Mouse (Mus musculus) telencephalon, adult 2 months (tissue): ENCODE data around the gene Arl13a.
"Not testable (repeated sequence)": the region's sequence is repeated elsewhere in the genome, so short reads cannot be mapped to it uniquely, and the experiment has no call there.

Source experiments
- DNase-seq: peaks from one replicate; pipeline ENCODE4 v3.0.0-alpha.2; 2011; ENCODE audit warnings: low read depth, low spot score

The Arl13a gene

DNA sequence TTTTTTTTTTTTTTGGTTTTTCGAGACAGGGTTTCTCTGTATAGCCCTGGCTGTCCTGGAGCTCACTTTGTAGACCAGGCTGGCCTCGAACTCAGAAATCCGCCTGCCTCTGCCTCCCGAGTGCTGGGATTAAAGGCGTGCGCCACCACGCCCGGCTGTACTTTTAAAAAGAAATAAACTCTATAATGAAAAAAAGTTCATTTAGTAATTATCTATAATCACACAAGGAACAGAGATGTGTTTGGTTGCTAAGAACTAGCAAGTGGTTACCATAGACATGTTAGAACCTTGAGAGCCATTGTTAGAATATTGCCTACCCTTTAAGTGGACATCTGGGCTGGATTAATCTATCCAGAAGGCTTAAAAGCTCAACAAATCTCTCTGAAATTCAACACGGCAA is at the start of gene Arl13a:
Arl13a (plus strand) TSS at position 301 of the 400 bp plus-strand sequence.
- DNase-seq, result not testable (repeated sequence)

DNA sequence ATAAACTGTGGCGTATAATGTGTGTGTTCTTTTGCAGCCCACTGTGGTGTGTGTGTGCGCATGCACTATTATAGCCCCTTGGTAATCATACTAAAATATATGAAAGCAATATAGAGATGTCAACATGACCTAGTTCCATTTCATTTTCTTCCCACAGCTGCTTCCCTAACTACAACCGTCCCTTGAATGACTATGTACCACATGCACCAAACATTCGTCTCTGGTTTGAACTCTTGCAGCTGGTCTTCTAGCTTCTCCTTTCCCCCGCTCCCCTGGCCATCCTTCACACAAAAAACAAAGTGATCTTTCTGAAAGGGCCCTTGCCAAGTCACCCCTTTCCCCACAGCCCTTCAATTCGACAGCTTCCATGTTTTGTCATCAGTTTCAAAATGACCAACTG is 47.3 kb upstream of the Arl13a start:
- DNase-seq, result no peak

DNA sequence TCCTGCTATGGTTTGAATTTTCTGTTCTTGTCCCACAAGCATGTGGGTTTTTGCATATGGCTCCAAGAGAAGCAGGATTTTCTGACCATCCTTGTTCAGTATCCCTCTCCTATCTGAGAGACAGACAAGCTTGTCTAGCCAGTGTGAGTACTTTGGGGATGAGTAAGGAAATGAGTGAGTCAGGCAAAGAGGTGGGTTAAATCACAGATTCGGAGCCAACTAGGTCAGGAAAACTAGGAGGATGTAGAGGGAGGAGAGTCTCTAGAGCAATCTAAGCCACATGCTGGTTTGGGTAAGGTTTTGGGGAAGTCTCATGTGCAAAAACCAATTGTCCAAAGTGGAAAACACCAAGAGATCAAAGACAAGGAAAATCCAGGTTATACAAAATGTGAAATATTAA is 45.8 kb upstream of the Arl13a start:
- no peak for DNase-seq

DNA sequence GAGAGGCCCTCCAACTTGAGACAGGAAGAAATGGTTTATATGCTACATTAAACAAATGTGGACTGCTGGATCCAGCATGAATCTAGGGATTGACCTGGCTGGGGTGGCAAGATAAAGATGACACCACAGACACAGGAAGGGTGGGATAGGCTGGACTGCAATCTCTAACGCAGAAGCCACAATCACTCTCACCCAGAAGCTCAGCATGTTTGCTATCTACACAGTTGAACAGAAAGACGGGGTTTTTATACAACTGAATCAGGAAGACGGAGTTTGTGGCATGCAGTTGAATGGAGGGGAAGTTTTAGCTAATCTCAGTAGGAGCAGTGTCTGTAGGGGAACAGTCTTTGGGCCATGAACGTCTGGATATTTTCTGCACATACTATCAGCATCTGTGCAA is 45.3 kb upstream of the Arl13a start:
- DNase-seq, result no peak

DNA sequence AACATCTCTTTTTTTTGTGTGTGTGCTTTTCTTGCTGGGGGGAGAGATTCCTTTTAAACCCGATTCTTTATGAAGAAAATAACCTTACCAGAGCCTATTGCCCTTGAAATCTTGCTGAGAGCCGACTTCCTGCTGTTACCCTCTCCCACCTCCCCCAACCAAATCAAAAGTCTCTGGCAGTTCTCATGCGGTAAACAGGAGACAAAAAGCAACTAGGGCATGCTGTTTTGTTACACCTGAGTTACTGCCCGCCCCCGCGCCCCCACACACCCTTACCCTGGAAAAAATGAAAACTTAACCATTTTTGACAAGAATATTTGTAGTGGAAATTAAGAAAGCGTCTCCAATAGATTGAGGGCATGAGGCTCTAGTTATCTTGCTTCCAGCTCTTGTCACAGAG is 29.1 kb upstream of the Arl13a start:
- no peak for DNase-seq

DNA sequence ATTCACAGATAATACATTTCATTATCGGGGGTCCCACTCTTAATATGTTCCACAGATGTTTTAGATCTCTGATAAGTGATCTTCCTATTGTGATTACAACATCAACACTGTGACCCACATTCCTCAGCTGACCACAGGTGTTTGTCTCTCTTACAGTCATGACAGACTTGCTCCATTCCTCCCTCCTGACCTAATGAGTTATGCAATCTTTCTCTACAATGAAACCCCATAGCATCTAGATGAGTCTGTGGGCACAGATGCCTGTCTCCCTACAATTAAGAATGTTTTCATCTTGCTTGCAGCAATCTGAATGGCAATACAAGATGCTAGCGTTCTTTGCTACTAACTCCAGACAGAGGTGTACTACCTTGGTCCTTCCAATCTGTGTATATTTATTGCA is 26.9 kb upstream of the Arl13a start:
- DNase-seq, result no peak

DNA sequence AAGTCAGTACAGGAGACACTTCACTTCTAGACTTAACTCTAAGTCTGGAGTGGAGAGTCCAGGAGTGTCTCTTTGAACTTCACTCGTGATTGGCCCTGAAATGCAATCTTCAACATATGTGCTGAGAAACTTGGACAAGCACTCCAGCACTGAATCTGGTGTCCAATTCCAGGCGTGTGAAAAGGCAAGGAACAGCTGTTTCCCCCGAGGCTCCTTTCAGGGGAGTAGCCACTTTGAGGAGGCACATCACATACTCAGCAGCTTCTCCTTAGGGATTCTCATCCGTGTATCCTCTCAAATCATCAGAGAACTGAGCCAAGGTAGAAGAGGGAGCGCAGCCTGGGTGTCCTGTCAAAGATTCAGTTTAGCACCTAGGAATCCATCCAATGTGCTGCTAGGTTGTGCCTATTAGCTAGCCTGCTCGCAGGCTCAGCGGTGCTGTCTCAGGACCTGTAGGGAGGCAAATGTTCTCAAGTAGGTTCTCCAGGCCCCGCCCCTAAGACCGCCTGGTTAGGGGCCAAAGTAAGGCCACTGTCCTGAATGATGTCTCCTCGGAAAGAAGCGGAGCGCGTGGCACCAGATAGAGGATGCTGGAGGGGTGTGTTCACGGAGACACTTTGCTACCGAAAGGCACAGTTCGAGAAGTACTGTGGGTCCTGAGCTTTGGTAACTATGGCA is 25.1 kb upstream of the Arl13a start, which contains the start of gene Xkrx:
Xkrx (minus strand) TSS at position 34 of the 678 bp plus-strand sequence.
- DNase-seq, result no peak

DNA sequence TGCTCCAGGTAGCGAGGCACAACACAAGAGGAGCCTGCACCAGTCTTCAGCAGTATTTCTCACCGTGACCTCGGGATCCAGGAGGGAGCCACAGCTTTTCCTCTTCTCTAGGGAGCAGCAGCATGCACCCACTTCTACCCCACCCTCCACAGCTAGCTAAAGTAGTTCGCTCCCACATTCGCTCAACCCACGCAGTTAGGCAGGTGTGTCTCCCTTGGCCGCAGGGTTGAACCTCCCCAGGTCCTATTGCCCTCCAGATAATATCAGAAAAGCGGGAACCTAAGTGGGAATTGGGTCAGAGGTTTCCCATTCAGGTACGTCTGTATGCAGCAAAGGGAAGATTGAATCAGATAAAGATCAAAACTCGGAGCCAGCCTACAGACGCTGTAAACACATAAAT is 24.5 kb upstream of the Arl13a start:
- no peak for DNase-seq

DNA sequence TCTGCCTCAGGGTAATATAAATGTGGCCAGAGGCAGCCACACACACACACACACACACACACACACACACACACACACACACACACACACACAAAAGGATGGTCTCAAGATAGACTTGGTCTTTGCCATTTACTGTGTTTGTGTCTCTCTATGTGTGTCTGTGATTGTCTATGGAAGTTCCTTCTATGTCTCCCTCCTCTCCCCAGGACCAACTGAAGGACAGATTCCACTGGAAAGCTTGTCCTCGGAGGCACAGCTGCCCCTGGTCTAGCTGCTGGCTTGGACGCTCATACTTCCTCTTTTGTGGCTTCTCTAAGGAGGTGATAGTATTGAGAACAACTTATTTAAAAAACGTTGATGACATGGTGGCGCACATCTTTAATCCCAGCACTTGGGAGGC is 23.8 kb upstream of the Arl13a start:
- no peak for DNase-seq

DNA sequence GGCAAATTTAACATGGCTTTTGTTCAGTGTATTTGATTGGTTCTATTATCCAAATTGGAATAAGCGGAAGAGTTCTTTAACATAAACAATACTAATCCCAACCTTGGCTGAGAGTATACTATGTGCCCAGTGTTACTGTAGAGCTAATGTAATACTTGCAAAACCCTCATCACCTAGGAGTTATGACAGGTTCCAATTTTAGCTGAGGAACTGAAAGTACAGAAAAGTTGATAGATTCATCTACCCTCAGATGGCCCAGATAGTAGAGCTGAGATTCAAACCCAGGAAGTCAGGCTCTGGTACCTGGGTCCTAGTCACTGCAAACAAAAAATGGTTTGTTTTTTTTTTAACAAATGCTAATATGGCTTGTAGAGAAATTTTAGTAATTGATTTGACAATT is 16.7 kb upstream of the Arl13a start:
- no peak for DNase-seq

DNA sequence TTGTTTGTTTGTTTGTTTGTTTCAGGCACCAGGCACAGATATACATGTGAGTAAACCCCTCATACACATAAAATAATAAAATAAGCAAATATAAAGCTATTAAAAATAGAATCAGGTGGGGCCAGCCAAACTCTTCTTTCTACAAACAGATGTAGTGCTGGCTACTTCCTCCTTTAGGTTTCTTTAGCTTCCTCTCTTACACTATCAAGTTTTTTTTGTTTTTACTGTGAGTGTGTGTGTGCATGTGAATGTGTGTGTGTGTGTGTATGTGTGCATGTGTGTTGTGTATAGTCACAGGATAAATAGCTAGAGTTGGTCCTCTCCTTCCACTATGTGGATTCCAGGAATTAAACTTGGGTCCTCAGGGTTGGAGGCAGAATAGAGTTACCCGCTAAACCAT is 12.6 kb upstream of the Arl13a start:
- no peak for DNase-seq

DNA sequence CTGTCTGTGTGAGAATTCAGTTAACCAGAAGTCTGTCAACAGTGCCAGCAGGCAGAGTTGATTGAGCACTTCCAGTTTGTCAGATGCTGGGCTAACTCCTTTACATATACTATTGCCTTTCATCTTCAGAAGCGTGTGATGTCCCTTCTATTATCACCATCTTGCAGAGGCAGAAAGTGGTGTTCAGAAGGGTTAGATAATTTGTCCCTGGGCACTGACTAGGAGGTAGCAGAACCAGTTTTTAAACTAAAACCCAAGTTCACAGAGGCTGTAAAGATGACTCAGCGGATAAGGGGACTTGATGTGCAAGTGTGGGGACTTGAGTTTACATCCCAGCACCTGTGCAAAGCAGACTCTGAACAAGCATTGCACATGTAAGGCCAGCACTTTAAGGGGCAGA is 21.2 kb downstream of the Arl13a start:
- DNase-seq, result no peak

DNA sequence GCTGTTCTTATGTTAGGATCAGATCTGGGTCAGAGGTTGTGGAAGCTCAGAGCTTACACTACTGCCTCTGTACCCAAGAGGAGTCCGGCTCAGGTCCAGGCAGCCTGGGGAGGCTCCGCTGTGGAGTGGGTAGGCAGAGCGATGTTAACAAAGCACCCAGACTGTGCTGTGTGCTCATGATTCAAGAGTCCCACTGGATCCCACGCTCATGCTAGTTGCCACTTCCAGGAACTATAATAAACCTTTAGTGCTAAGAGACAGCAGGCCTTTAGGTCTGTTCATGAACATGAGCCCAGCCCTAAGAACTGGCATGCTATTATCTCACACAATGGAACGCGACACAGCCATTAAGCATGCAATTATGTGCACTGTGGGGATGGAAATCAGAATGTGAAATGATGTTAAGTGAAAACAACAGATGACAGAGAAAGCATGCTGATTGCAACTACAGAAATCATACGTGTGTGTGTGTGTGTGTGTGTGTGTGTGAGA is 23.9 kb downstream of the Arl13a start:
- DNase-seq, result peak; percentile 34

DNA sequence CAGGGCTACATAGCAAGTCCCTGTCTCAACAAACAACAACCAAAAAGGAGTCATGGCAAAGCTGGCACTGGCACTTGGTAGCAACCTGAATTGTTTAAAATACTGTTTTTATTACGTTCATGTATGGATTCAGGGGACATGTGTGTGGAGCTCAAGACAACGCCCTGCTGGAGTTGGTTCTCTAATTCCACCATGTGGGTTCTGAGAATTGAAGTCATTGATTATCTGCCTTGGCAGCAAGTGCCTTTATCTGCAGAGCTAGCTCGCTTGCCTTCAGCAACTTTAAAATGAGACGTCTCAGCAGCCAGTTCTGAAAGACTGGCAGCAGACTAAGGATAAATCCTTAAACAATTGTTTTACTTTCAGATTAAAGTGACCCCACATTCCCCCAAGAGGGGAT is 30.9 kb downstream of the Arl13a start:
- no peak for DNase-seq

DNA sequence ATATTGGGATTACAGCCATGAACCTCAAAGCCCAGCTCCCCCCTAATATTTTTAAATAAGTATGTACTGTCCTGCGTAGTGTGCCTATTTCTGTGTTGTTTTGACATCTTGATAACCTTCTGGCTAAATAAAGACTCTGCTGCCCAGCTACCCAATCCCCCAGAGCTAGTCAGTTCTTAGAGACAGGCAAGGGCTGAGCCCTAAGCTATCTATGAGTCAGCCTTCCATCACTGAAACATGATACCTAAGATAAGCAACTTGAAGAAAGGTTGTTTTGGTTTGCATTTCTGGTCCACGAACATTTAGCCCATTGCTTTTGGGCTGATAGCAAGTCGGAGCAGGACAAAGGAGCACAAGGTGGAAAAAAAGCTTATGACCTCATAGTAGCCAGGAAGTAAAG is 33.3 kb downstream of the Arl13a start:
- DNase-seq, result no peak

DNA sequence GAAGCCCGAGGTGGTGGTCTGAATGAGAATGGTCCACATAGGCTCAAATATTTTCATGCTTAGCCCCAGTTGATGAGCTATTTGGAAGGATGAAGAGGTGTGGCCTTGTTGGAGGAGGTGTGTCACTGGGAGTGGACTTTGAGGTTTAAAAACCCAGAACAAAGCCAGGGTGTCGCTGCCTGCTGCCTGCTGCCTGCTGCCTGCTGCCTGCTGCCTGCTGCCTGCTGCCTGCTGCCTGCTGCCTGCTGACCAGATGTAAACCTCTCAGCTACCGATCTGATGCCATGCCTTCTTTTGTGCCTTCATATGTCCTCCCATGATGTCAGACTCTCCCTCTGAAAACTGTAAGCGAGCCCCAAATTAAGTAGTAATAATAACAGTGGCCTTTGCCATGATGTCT is 34.6 kb downstream of the Arl13a start, which contains the start of gene Nox1:
Nox1 (minus strand) TSS at position 101 of the 400 bp plus-strand sequence.
- DNase-seq, result no peak

DNA sequence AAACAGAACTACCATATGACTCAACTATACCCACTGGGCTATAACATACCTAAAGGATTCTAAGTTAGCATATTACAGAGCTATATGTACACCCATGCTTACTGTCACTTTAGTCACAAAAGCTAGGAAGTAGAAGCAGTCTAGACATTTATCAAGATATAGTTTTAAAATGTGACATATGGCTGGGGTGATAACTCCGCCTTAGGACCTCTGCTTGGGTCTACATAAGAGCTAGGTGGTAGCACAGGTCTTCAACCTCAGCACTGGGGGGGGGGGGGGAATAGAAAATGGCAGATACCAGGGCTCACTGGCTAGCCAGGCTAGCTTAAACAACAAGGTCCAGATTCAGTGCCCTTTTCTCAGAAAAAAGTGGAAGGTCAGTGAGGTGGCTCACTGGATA is 45.7 kb downstream of the Arl13a start:
- DNase-seq, result no peak

DNA sequence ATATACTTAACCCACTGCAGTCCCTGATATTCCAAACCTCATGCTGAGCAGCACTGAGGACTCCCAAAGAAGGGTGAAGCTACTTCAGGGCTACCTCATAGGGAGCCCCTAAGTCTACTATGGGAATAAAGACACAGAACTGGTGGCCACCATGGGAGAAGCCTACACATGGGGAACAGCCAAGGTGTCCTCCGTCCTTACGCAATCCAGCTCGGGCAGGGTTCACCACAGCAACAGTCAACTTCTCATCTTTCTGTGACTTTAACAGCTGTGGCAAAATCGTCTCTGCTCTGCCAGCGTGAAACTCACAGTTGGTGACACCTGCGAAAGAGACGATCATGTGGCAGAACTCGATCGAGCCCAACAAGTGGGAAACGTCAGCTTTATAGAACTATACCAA is 51.0 kb downstream of the Arl13a start:
- no peak for DNase-seq

DNA sequence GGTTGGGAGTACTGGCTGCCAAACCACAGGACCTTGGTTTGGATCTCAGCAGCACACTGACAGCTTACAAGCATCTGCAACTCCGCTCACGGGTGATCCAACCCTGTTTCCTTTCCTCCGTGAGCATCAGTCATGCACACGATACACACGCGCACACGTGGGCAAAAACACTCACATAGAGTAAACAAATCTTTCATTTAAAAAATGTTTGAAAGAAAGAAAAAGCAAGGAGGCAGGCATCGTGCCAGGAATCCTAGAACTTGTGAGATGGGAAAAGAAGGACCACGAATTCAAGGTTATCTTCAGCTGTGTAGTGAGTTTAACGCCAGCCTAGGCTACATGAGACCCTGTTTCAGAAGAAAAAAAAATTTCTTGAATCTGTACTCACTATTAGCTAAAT is 58.6 kb downstream of the Arl13a start:
- no peak for DNase-seq

DNA sequence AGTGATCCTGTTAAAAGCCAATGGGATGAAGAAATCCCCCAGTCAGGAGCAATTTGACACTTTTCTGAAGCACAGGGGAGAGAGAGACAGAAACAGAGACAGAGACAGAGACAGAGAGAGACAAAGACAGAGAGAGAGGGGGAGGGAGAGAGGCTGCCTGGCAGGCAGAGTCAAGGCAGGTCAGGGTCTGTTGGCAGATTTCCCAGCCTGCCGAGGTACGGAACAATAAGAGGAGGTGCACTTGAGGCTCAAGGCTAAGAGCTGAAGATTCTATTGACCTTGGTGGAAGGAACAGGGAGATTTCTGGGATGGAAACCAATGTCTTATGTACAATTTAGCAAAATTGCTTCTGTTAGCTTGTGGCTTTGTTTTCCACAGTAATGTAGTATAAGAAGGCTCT is 60.9 kb downstream of the Arl13a start:
- no peak for DNase-seq
